9 mouse cellular contexts compared by ENCODE assay signal in the genomic region with DNA sequence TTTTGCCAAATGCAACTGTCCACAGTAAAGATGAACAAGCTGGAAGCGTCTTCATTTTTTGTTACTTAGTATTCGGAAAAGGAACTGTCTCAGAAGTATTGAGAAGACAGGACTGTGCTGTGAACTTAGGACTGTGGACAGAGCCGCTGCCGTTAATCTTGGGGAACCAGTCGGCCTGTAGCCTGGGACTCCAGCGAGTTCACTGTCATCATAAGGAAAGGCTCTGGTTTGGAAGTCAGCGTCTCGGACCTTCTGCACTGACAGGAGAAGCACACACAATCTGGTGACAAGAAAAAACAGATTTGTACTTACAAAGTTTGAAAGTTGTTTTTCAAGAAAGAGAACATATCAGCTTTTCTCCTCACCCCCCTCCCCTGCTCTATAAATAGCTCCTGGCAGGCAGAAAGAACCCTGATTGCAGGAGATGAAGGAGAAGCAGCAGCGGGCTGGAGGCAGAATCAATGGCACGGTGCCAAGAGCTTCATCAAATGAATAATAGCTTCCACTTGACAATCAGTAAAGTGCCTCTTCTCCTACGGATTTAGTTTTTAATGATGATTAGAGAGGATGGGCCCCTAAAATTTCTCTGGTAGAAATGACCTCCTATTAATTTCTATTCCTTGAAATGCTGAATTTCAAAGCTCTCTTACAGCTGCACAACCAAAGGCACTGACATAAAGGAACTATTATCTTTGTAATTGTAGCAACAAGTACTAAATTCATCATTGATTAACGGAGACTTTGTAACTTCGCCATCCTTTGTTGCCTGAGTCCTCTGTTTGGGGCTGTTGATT.
DNase-seq lines count a peak whose midpoint lies in the region; ATAC-seq lines count a peak whose summit lies in the region.
"Had no signal": no experiment of that assay in that cellular context is flagged by ENCODE, and none has a peak within 500 bp of the region (broad histone marks: within the 10 kb centered on the region; RNA-seq: fewer than 3 reads in every experiment).

No protein-coding gene starts in this region.

- peaks cover 14% of the 10 kb centered on the region for H3K9me3 ChIP-seq in heart, embryonic 12.5 days (replicated peaks)
- no peaks in the 10 kb centered on the region for H3K9me3 ChIP-seq in embryonic facial prominence, embryonic 14.5 days (ENCODE audit: control insufficient read depth, low read length)
- no peaks in the 10 kb centered on the region for H3K9me3 ChIP-seq in intestine, embryonic 16.5 days (ENCODE audit: control insufficient read depth, low read length)

- no peak overlapping the region for H3K9ac ChIP-seq in heart, embryonic 12.5 days
- 0 out of 2 replicates have a peak overlapping the region, but pooled peaks have one; percentile 22 for H3K9ac ChIP-seq in embryonic facial prominence, embryonic 14.5 days (ENCODE audit: low read depth, low read length)
- no peak overlapping the region for H3K9ac ChIP-seq in intestine, embryonic 16.5 days (ENCODE audit: low read depth, low read length)

- peak overlapping the region; percentile 53 for H3K4me2 ChIP-seq in heart, embryonic 12.5 days
- H3K4me2 ChIP-seq in embryonic facial prominence, embryonic 14.5 days (ENCODE audit: low read depth, low read length): peak overlapping the region; percentile 35
- peak overlapping the region; percentile 22; the same call in 1 of the 2 replicates for H3K4me2 ChIP-seq in intestine, embryonic 16.5 days (ENCODE audit: low read depth, low read length)

- peak overlapping the region; percentile 33; the same call in 1 of the 2 replicates for H3K27ac ChIP-seq in heart, embryonic 12.5 days (ENCODE audit: poor library complexity, severe bottlenecking)
- H3K27ac ChIP-seq in embryonic facial prominence, embryonic 14.5 days (replicated peaks; ENCODE audit: low read depth, low read length): peak overlapping the region; percentile 63; the same call in 1 of the 2 replicates
- no peak overlapping the region for H3K27ac ChIP-seq in intestine, embryonic 16.5 days (ENCODE audit: low read length)
- H3K27ac ChIP-seq: macrophage had no signal

- peaks cover 18% of the 10 kb centered on the region; the same call in 1 of the 2 replicates for H3K27me3 ChIP-seq in heart, embryonic 12.5 days (replicated peaks)
- no peaks in the 10 kb centered on the region for H3K27me3 ChIP-seq in embryonic facial prominence, embryonic 14.5 days (replicated peaks; ENCODE audit: control insufficient read depth, insufficient read depth, low read length)
- H3K27me3 ChIP-seq in intestine, embryonic 16.5 days (replicated peaks; ENCODE audit: control insufficient read depth, insufficient read depth, low read length): no peaks in the 10 kb centered on the region

- DNase-seq in heart, postnatal 25 days (ENCODE audit: low spot score): no peak
- DNase-seq in adrenal gland, adult (ENCODE audit: inconsistent age in 2 of 2, low spot score in 1 of 2): peak; percentile 13 to 75
- peak; percentile 91 for DNase-seq in embryonic facial prominence, embryonic 14.5 days (ENCODE audit: low spot score)
- DNase-seq in mesoderm, embryonic 11.5 days (ENCODE audit: low read depth, low spot score): peak; percentile 66
- no peak for DNase-seq in spleen, postnatal 14 days (ENCODE audit: low spot score in 2 of 2)
- DNase-seq in gastrocnemius, adult 18-20 months (ENCODE audit: low spot score): no peak

- H3K4me3 ChIP-seq in heart, embryonic 12.5 days: peak overlapping the region; percentile 9
- no peak overlapping the region for H3K4me3 ChIP-seq in embryonic facial prominence, embryonic 14.5 days (ENCODE audit: low read depth, low read length)
- no peak overlapping the region for H3K4me3 ChIP-seq in intestine, embryonic 16.5 days (ENCODE audit: low read length)

- 0 out of 2 replicates have a peak, but pooled peaks cover 2% of the 10 kb centered on the region for H3K4me1 ChIP-seq in heart, embryonic 12.5 days (replicated peaks)
- H3K4me1 ChIP-seq in embryonic facial prominence, embryonic 14.5 days (ENCODE audit: control insufficient read depth, insufficient read depth, low read length): peaks cover 10% of the 10 kb centered on the region
- peaks cover 3% of the 10 kb centered on the region; the same call in 1 of the 2 replicates for H3K4me1 ChIP-seq in intestine, embryonic 16.5 days (ENCODE audit: control insufficient read depth, insufficient read depth, low read length)

- no peak for ATAC-seq in heart, embryonic 12.5 days (ENCODE audit: insufficient number of reproducible peaks, low FRiP score)
- 0 out of 2 replicates have a peak, but pooled peaks have one; percentile 41 for ATAC-seq in embryonic facial prominence, embryonic 14.5 days (ENCODE audit: low read depth)
- ATAC-seq in intestine, embryonic 16.5 days: peak; percentile 55; the same call in 1 of the 2 replicates

- intact Hi-C loops in heart, postnatal 25 days (cut with DNase I): no loop called here

- no peaks in the 10 kb centered on the region for H3K36me3 ChIP-seq in heart, embryonic 12.5 days
- H3K36me3 ChIP-seq in embryonic facial prominence, embryonic 14.5 days (ENCODE audit: control insufficient read depth, insufficient read depth, low read length): no peaks in the 10 kb centered on the region
- H3K36me3 ChIP-seq in intestine, embryonic 16.5 days (ENCODE audit: control insufficient read depth, insufficient read depth, low read length): no peaks in the 10 kb centered on the region

- WGBS in heart, embryonic 12.5 days: 19% methylated on average over 13 of the region's 13 CpGs
- WGBS in embryonic facial prominence, embryonic 14.5 days: 23% methylated on average over 13 of the region's 13 CpGs
- 13% methylated on average over 13 of the region's 13 CpGs for WGBS in intestine, embryonic 16.5 days

Comparison
In these comparisons a context has a peak if more than half of its experiments do, and no peak if none do; other contexts are left out.
1. DNase-seq: peak in adrenal gland, adult (2 of 2), embryonic facial prominence, embryonic 14.5 days (single experiment) and mesoderm, embryonic 11.5 days (single experiment); none in heart, postnatal 25 days (single experiment), spleen, postnatal 14 days (0 of 2) and gastrocnemius, adult 18-20 months (single experiment).
2. Peak in every context shown above with its lines, with median percentiles within 50 percentile points of each other: H3K4me2 ChIP-seq.